Mouse (Mus musculus): Measurements from ENCODE around the gene Kcnq1. TPM values are rescaled to one million over a fixed set of nuclear protein-coding genes. Genes with fewer than 3 reads are reported as not detected.

The Kcnq1 gene
- total RNA-seq, 2 experiments from 2014 or later = 51.7 to 55.3 TPM

DNA sequence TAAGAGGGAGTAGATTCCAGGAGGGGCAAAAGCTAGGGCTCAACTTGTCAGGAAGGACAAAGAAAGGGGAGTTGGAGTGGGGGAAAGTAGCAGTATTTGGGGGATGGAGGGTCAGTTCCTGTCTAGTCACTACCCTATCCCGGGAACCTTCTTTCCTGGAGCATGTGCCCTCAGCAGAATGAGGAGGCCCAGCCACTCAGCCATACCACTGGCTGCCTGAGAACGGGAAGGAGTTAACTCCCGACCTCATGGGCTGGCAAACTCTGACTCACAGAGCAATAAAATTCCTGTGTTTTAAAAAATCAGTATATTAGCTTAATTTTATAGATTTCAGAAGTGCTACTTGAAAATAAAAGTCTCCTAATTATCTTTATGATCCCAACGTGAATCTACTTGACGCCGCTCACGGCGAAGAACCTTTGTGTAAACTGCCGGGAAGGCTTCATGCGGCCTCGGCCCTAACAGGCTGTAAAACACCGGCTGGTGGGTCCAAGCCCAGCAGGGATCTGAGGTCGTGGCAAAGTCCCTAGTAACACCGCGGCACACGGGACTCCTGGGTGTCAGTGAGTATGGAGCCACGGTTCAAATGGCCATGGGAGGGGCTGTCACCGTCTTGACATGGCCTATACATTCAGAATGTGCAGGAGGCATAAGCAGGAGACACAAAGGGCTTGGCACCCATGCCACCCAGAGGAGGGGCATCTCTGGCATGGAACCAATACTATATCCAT lies 222.2 kb downstream of the Kcnq1 start:
- DNase-seq = no peak

GRCm38 (mm10) chr7:143329110-143329810 lies 223.1 kb downstream of the Kcnq1 start:
- DNase-seq = no peak

GRCm38 (mm10) chr7:143333040-143333439 lies 226.9 kb downstream of the Kcnq1 start:
- no peak for DNase-seq

- DNase-seq = no peak
Observed at GRCm38 (mm10) chr7:143333604-143334003, 227.4 kb downstream of the Kcnq1 start.

- DNase-seq = no peak
Observed at GRCm38 (mm10) chr7:143338690-143339089, 232.5 kb downstream of the Kcnq1 start.

- DNase-seq = no peak
Observed at GRCm38 (mm10) chr7:143340601-143341281, 234.6 kb downstream of the Kcnq1 start.

GRCm38 (mm10) chr7:143341301-143341980 lies 235.3 kb downstream of the Kcnq1 start:
- DNase-seq = no peak

DNA sequence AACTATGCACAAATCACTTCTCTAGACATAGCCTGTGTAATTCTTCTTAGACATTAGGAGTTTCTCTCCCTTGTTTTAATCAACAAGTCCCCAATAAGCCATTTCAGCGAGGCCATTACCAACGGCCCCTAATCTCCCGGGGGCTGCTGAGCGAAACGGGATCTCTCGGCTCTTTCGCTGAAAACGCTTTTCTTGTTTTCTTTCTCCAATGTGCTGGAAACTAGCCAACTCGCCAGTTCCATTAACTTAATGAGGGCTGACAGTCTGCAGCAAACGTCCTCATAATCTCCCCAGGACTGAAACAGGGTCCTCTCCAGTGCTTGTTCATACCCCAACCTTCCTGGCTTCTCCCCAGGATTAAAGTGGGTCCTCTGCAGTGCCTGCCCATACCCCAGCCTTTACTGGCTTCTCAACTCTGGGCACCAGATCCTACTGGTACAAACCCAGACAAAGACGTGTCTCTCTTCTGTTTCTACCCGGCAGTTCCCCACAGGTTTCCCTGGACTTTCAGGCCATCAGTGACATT lies 237.7 kb downstream of the Kcnq1 start:
- DNase-seq = peak; percentile 36

DNA sequence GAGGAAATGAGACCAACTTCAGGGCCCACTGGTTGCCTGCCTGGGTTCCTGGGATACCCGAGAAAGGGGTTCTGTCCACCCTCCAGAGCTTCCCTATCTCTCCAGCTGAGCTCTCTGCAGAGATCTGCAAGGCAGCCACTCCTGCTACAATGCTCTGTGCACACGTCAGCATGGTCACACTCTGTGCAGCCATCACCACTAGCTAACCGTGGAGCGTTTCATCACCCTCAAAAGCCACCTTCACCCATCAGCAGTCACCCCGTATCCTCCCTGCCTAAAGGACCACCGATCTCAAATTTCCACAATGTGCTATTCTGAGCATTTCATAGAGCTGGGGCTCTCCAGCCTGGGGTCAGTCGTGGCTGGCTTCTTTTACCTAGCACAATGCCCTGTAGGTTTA lies 243.1 kb downstream of the Kcnq1 start:
- DNase-seq = no peak

DNA sequence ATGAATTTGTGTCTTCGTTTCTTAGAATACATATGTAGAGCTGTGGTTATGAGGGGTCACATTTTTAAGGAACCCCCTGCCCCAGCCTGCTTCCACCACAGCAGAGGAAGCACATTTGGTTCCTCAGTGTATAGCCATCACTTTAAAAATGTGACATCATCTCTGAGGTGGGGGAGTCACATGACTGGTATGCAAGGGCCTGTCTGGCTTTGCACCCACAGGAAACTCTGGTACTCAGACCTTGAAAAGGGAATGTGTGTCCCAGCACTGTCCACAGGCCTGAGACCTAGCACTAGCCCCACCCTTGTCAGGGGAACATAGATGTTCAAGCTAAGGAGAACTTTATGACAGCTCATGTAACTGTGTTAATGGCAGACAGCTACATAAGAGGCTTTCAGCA lies 243.7 kb downstream of the Kcnq1 start:
- DNase-seq = no peak

- no peak for DNase-seq
Observed at GRCm38 (mm10) chr7:143355831-143356230, 249.7 kb downstream of the Kcnq1 start.

DNA sequence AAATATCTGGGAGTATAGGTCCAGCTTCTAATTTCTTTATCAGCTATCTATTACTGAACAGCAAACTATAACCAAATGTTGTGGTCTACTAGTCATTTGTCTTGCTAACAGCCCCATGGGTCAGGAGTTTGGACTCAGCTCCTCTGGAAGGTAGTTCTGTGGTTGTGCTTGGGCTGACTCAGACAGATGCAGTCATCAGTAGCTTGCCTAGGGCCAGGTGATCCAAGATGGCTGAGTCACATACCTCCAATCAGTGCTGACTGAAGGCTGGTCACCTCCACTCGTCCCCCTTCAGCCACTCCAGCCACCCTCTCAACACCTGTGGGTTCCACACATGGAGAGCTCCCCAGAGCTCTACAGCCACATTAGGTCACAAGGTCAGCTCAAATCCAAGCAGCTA lies 250.9 kb downstream of the Kcnq1 start:
- no peak for DNase-seq

- DNase-seq = no peak
Observed at GRCm38 (mm10) chr7:143357831-143358230, 251.7 kb downstream of the Kcnq1 start.

DNA sequence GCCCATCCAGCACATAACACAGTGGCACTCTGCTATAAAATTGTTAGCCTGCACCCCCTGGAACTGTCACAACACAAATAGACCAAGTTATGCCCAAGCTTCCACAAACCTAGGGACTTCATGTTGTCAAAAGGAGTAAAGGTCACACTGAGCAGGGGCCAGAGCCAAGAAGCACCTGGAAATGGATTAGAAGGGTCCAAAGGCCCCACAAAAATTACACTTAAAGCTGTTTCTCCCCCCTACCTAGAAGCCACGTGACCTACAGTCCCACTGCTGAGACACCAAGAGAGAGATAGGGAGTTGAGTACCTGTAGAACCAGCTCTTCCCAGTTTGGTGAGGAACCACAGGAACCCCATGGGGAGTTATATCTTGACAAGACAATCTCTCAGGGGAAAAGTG lies 253.6 kb downstream of the Kcnq1 start:
- DNase-seq = no peak

GRCm38 (mm10) chr7:143360776-143361175 lies 254.6 kb downstream of the Kcnq1 start:
- peak; percentile 53 for DNase-seq

DNA sequence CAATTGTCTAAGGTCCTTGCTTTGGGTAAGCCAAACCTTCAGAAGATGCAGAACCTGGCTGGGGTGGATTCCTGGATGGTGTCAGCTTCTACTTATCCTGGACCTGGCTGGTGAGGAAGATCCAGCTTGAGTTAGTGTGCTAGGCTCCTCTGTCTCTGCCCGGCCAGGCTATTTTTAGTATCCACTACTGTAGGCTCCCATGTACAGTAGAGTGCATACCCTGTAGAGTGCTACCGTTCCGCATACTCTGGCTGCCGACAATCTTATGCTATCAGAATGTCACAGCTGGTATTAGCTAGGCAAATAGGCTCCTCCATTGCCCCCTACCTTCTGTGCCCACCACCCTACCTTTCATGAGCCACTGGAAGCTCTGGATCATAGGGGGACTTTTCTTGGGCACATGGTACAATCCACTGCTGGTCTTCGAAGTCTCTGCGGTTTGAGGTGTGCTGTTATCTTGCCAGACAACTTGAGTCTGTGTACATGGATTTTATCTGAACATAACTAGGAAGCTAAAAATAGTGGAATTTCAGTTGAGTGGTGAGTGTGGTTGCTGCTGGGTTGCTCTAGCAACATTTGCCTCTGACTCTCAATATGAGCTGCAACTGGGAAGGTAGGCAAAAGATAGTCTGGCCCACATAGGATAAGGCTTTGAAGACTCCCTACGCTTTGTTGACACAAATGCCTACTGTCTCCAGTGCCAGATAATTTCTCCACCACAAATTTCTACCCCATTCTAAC lies 258.1 kb downstream of the Kcnq1 start:
- no peak for DNase-seq

- peak; percentile 31 for DNase-seq
Observed at GRCm38 (mm10) chr7:143364969-143365839, 259.0 kb downstream of the Kcnq1 start.

DNA sequence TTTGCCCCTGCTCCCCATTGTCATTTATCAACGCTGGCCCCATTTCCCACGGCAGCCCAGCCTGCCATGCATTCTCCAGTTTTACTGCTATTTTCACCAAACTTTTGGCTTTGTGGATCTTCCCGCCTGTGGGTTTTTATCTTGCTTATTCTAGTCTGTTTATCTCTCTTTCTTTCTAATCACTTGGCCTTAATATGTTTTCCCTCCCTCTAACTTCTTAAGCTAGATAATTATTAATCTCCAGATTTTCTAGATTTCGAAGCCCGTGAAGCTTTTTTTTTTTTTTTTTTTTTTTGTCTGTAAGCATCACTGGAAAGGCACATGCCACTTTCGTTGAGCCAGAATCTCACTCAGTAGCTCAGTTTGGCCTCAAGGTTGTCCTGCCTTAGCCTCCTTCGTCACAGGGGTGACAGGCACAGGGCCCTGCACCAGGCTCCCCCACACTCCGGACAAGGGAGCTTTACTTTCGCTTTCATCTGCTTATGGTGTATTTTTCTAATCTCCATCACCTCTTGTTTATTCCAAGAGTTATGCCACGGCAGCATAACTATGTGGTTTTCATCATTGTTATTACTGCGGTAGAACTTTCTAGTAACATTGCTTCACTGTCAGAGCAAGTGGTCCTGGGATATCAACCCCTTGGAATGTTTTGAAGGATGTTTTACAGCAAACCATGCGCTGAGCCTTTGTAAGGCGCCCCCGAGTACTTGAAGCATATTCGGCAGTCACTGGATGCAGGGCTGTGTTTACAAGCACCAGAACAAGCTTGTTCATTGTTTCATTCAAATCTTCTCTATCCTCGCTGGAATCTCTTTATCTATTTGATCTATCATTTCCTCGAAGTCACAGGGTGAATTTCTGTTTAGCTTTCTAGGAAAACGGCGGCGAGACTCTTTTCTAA lies 261.5 kb downstream of the Kcnq1 start:
- DNase-seq = no peak

DNA sequence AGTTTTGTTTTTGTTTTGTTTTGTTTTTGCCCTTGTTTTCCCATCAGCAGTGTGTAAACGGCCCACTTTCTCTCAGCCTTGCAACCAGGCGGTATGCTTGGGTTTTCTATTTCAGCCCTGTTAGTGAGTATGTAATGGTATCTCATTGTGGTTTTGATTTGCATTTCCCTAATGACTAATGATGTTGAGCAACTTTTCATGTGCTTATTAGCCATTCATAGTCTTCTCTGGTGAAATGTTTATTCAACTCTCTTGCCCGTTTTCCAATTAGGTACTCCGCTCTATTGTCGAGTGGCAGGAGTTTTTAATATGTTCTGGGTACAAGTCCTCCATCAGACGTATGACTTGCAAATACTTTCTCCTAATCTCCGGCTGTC lies 262.1 kb downstream of the Kcnq1 start:
- DNase-seq = no peak

DNA sequence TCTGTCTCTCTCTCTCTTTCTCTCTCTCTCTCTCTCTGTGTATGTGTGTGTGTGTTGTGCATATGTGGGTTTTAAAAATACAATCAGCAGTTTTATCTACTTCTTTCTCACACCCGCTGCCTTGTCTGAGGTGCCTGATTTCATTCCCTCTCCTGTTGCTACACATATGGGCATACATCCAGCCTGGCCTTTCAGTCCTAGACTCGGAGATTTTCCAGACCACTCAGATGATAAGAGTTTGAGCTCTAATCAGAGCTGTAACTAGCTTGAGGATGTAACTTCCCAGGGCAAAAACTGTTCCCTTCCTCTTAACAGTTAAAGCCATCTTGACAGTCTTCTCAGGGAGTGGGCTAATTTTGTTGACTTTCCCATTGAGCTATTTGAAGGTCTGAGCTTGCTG lies 265.2 kb downstream of the Kcnq1 start:
- no peak for DNase-seq
